Mouse (Mus musculus): Measurements from ENCODE around the gene Rnft2.
A peak's percentile ranks its signal among the peaks of the same experiment; 100 is the strongest.

- TF ChIP-seq EP300 (IDR thresholded peaks at IDR 0.05; ENCODE audit: low read depth) (no peak), CTCF (IDR thresholded peaks at IDR 0.05; ENCODE audit: low read depth) (peak; percentile 88)
Measured at GRCm38 (mm10) chr5:118268987-118269386, 24.1 kb upstream of the Rnft2 start.

Measured in liver, embryonic 14.5 days (tissue).